Mouse (Mus musculus) thymus, adult 2 months (tissue): ENCODE data around the gene Gm10570. TPM values are rescaled to one million over a fixed set of nuclear protein-coding genes. Genes with fewer than 3 reads are reported as not detected.
A peak's percentile ranks its signal among the peaks of the same experiment; 100 is the strongest.

Experiments
- DNase-seq: peaks from one replicate; pipeline ENCODE4 v3.0.0; 2021
- H3K27ac ChIP-seq: fragments of 200-500 bp; 2 replicates; pipeline ENCODE4 v1.5.1; 2012; ENCODE audit warnings: low read length, control low read depth; ENCODE audit not compliant: control insufficient read depth, insufficient read depth
- H3K27me3 ChIP-seq: fragments of 200-500 bp; 2 replicates; pipeline ENCODE4 v1.6.1; 2012; ENCODE audit warnings: mild to moderate bottlenecking, low read length, moderate library complexity, mixed read lengths; ENCODE audit not compliant: control insufficient read depth, insufficient read depth
- H3K36me3 ChIP-seq: fragments of 200-500 bp; 2 replicates; pipeline ENCODE4 v1.6.1; 2012; ENCODE audit warnings: mild to moderate bottlenecking, low read length, moderate library complexity; ENCODE audit not compliant: control insufficient read depth, insufficient read depth
- H3K4me1 ChIP-seq: fragments of 200-500 bp; replicated peaks from 2 replicates; pipeline ENCODE4 v1.6.1; 2012; ENCODE audit warnings: low read length; ENCODE audit not compliant: control insufficient read depth, insufficient read depth
- H3K4me3 ChIP-seq: fragments of 200-500 bp; 2 replicates; pipeline ENCODE4 v1.5.1; 2012; ENCODE audit warnings: mild to moderate bottlenecking, low read length, control low read depth, moderate library complexity; ENCODE audit not compliant: control insufficient read depth, insufficient read depth
- CTCF ChIP-seq: fragments of 200-500 bp; IDR thresholded peaks from 2 replicates; pipeline ENCODE4 v1.5.1; 2012; ENCODE audit warnings: mild to moderate bottlenecking, control low read depth, low read length, moderate library complexity, borderline replicate concordance; ENCODE audit not compliant: control insufficient read depth, poor library complexity, insufficient read depth; ENCODE audit errors: extremely low read depth
- POLR2A ChIP-seq: fragments of 200-500 bp; IDR thresholded peaks from 2 replicates; pipeline ENCODE4 v1.6.1; 2012; ENCODE audit warnings: mild to moderate bottlenecking, low read length, control low read depth, moderate library complexity; ENCODE audit not compliant: control insufficient read depth, poor library complexity, insufficient read depth; ENCODE audit errors: extremely low read depth
- WGBS: fragments of 180-500 bp; shearing (Covaris S2); methylation state at CpG from one replicate; pipeline ENCODE4 v1.1.7; 2018; 5-methylcytosine and 5-hydroxymethylcytosine counted together
- polyA plus RNA-seq: library from polyadenylated mRNA; depleted of rRNA; stranded (reverse); fragments of >200 nt; gene quantifications from 2 replicates; pipeline ENCODE4 v1.2.3, GENCODE M21; 2012

Gene Gm10570
- polyA plus RNA-seq, 1 experiment, result not detected

GRCm38 (mm10) chr4:130275016-130275822 is 33.3 kb downstream of the Gm10570 start:
- Histone ChIP-seq H3K27me3 (peaks cover 19% of the 10 kb centered on the region), H3K36me3 (no peaks in the 10 kb centered on the region), H3K27ac (no peak overlapping the region), H3K4me1 (no peaks in the 10 kb centered on the region), H3K4me3 (0 out of 2 replicates have a peak overlapping the region, but pooled peaks have one; percentile 5)
- TF ChIP-seq CTCF, result no peak
- no peak for TF ChIP-seq POLR2A
- WGBS, result 6% methylated on average over 62 of the region's 62 CpGs
- no peak for DNase-seq

GRCm38 (mm10) chr4:130274346-130275015 is 34.0 kb downstream of the Gm10570 start:
- WGBS, result 5% methylated on average over 29 of the region's 29 CpGs
- DNase-seq, result no peak
- Histone ChIP-seq H3K4me1 (no peaks in the 10 kb centered on the region), H3K27ac (no peak overlapping the region), H3K36me3 (no peaks in the 10 kb centered on the region), H3K27me3 (peaks cover 19% of the 10 kb centered on the region), H3K4me3 (no peak overlapping the region)
- TF ChIP-seq POLR2A, result no peak
- TF ChIP-seq CTCF, result no peak

GRCm38 (mm10) chr4:130273698-130274345 is 34.7 kb downstream of the Gm10570 start:
- no peaks in the 10 kb centered on the region for H3K4me1 ChIP-seq
- TF ChIP-seq POLR2A (no peak), CTCF (no peak)
- 25% methylated on average over 12 of the region's 12 CpGs for WGBS
- H3K27ac ChIP-seq, result no peak overlapping the region
- peaks cover 19% of the 10 kb centered on the region for H3K27me3 ChIP-seq
- H3K4me3 ChIP-seq, result no peak overlapping the region
- DNase-seq, result no peak
- H3K36me3 ChIP-seq, result no peaks in the 10 kb centered on the region

GRCm38 (mm10) chr4:130270611-130271347 is 37.7 kb downstream of the Gm10570 start:
- Histone ChIP-seq H3K27me3 (peaks cover 13% of the 10 kb centered on the region), H3K4me1 (no peaks in the 10 kb centered on the region), H3K36me3 (no peaks in the 10 kb centered on the region), H3K4me3 (no peak overlapping the region), H3K27ac (no peak overlapping the region)
- no peak for TF ChIP-seq POLR2A
- TF ChIP-seq CTCF, result no peak
- no peak for DNase-seq
- WGBS, result 48% methylated on average over 6 of the region's 6 CpGs

GRCm38 (mm10) chr4:130270089-130270488 is 38.4 kb downstream of the Gm10570 start:
- no peak for DNase-seq
- WGBS, result 84% methylated on average over 8 of the region's 8 CpGs
- H3K4me1 ChIP-seq, result no peaks in the 10 kb centered on the region
- H3K27ac ChIP-seq, result no peak overlapping the region
- H3K36me3 ChIP-seq, result no peaks in the 10 kb centered on the region
- peaks cover 13% of the 10 kb centered on the region for H3K27me3 ChIP-seq
- TF ChIP-seq POLR2A, result no peak
- TF ChIP-seq CTCF, result no peak
- no peak overlapping the region for H3K4me3 ChIP-seq

- no peaks in the 10 kb centered on the region for H3K4me1 ChIP-seq
- TF ChIP-seq CTCF (no peak), POLR2A (no peak)
- H3K36me3 ChIP-seq, result no peaks in the 10 kb centered on the region
- peaks cover 5% of the 10 kb centered on the region; the same call in 1 of the 2 replicates for H3K27me3 ChIP-seq
- no peak overlapping the region for H3K27ac ChIP-seq
- DNase-seq, result no peak
- no peak overlapping the region for H3K4me3 ChIP-seq
- 90% methylated on average over 10 of the region's 10 CpGs for WGBS
Observed at GRCm38 (mm10) chr4:130268736-130269135, 39.7 kb downstream of the Gm10570 start.
